Mouse (Mus musculus) CH12.LX (cell line): ENCODE results near the gene Pml. TPM values are rescaled to one million over a fixed set of nuclear protein-coding genes. Genes with fewer than 3 reads are reported as not detected.
A peak's percentile ranks its signal among the peaks of the same experiment; 100 is the strongest.

Source experiments
- DNase-seq: peaks from one replicate; pipeline ENCODE4 v3.0.0-alpha.2; 2013; ENCODE audit errors: extremely low read depth
- H3K27ac ChIP-seq: 2 replicates; pipeline ENCODE4 v1.5.1; 2012; ENCODE audit warnings: low read depth, mild to moderate bottlenecking, control low read depth, moderate library complexity; ENCODE audit not compliant: insufficient read depth
- H3K27me3 ChIP-seq: replicated peaks from 2 replicates; pipeline ENCODE3; 2012; ENCODE audit warnings: inconsistent platforms
- H3K36me3 ChIP-seq, 2 experiments: replicated peaks in 1 of 2; 2 replicates each; pipeline versions ENCODE3 to v1.6.1; 2012; ENCODE audit warnings: inconsistent platforms in 1 of 2, low read length in 1 of 2, mild to moderate bottlenecking in 1 of 2, mixed read lengths in 1 of 2, moderate library complexity in 1 of 2; ENCODE audit not compliant: control insufficient read depth in 1 of 2, insufficient read depth in 1 of 2
- H3K4me1 ChIP-seq, 2 experiments: 2 replicates each; pipeline ENCODE4 v1.6.1; 2012; ENCODE audit warnings: inconsistent platforms in 1 of 2, moderate library complexity in 1 of 2; ENCODE audit not compliant: insufficient read depth in 2 of 2, control insufficient read depth in 1 of 2
- H3K4me2 ChIP-seq: 2 replicates; pipeline ENCODE4 v1.6.1; 2012; ENCODE audit warnings: low read depth, mild to moderate bottlenecking, control low read depth; ENCODE audit not compliant: poor library complexity, insufficient read depth, severe bottlenecking
- H3K4me3 ChIP-seq, 3 experiments: fragments of 150-350 bp in 1 of 3; sonication (generic) in 1 of 3; replicated peaks in 1 of 3; 2 replicates each; pipeline versions ENCODE3 to v1.5.1; 2011 to 2012; ENCODE audit warnings: low read depth in 2 of 3, low read length in 2 of 3, mild to moderate bottlenecking in 2 of 3, moderate library complexity in 2 of 3, control low read depth in 1 of 3, improper control_type of control experiment in 1 of 3, inconsistent platforms in 1 of 3, mixed read lengths in 1 of 3; ENCODE audit not compliant: poor library complexity in 1 of 3
- H3K79me2 ChIP-seq: replicated peaks from 2 replicates; pipeline ENCODE4 v1.6.1; 2012; ENCODE audit warnings: mild to moderate bottlenecking, moderate library complexity; ENCODE audit not compliant: control insufficient read depth, poor library complexity, insufficient read depth, severe bottlenecking; ENCODE audit errors: extremely low read depth
- H3K9ac ChIP-seq: 2 replicates; pipeline ENCODE4 v1.6.1; 2012; ENCODE audit warnings: low read depth, mild to moderate bottlenecking, control low read depth, moderate library complexity; ENCODE audit not compliant: insufficient read depth
- H3K9me3 ChIP-seq: replicated peaks from 2 replicates; pipeline ENCODE3; 2012; ENCODE audit warnings: low read length, inconsistent platforms, mixed read lengths
- BHLHE40 ChIP-seq: IDR thresholded peaks from 2 replicates; pipeline ENCODE4 v1.6.1; 2011; ENCODE audit warnings: mild to moderate bottlenecking, low read depth, low read length, improper control_type of control experiment
- CTCF ChIP-seq, 2 experiments: IDR thresholded peaks in 1 of 2; conservative IDR thresholded peaks in 1 of 2; 2 replicates each; pipeline ENCODE4 v1.5.1; 2011 to 2012; ENCODE audit warnings: low read depth in 2 of 2, low read length in 2 of 2, improper control_type of control experiment in 1 of 2, inconsistent platforms in 1 of 2, mild to moderate bottlenecking in 1 of 2, moderate library complexity in 1 of 2
- E2F4 ChIP-seq: IDR thresholded peaks from 2 replicates; pipeline ENCODE4 v1.6.1; 2011; ENCODE audit warnings: low read depth, low read length, improper control_type of control experiment; ENCODE audit not compliant: insufficient replicate concordance
- EP300 ChIP-seq: IDR thresholded peaks from 2 replicates; pipeline ENCODE4 v1.6.1; 2011; ENCODE audit warnings: low read length, improper control_type of control experiment
- ETS1 ChIP-seq: conservative IDR thresholded peaks from 2 replicates; pipeline ENCODE4 v1.6.1; 2012; ENCODE audit warnings: low read depth, mild to moderate bottlenecking, inconsistent platforms, low read length, improper control_type of control experiment, moderate library complexity
- GABPA ChIP-seq: IDR thresholded peaks from 2 replicates; pipeline ENCODE4 v1.6.1; 2012; ENCODE audit warnings: low read depth, low read length, improper control_type of control experiment, inconsistent platforms; ENCODE audit not compliant: insufficient replicate concordance
- HCFC1 ChIP-seq: IDR thresholded peaks from 2 replicates; pipeline ENCODE4 v1.6.1; 2012; ENCODE audit warnings: low read depth, mild to moderate bottlenecking, inconsistent platforms, low read length, improper control_type of control experiment
- IRF4 ChIP-seq: IDR thresholded peaks from 2 replicates; pipeline ENCODE4 v1.6.1; 2014; ENCODE audit warnings: low read depth, mild to moderate bottlenecking, inconsistent platforms, low read length, improper control_type of control experiment
- JUND ChIP-seq: conservative IDR thresholded peaks from 2 replicates; pipeline ENCODE4 v1.6.1; 2011; ENCODE audit warnings: low read depth, low read length, improper control_type of control experiment
- MAFK ChIP-seq: IDR thresholded peaks from 2 replicates; pipeline ENCODE4 v1.6.1; 2011; ENCODE audit warnings: low read length, improper control_type of control experiment; ENCODE audit not compliant: insufficient replicate concordance
- MEF2A ChIP-seq: IDR thresholded peaks from 2 replicates; pipeline ENCODE4 v1.6.1; 2014; ENCODE audit warnings: low read depth, mild to moderate bottlenecking, inconsistent platforms, low read length, improper control_type of control experiment, borderline replicate concordance
- PAX5 ChIP-seq: IDR thresholded peaks from 2 replicates; pipeline ENCODE4 v1.6.1; 2012; ENCODE audit warnings: low read length, inconsistent platforms, mixed read lengths
- POLR2AphosphoS2 ChIP-seq: IDR thresholded peaks from 2 replicates; pipeline ENCODE4 v1.6.1; 2011; ENCODE audit warnings: low read depth, low read length, improper control_type of control experiment
- RAD21 ChIP-seq: IDR thresholded peaks from 2 replicates; pipeline ENCODE4 v1.6.1; 2011; ENCODE audit warnings: low read depth, mild to moderate bottlenecking, low read length, improper control_type of control experiment, moderate library complexity
- SIN3A ChIP-seq: IDR thresholded peaks from 2 replicates; pipeline ENCODE4 v1.6.1; 2012; ENCODE audit warnings: low read length, improper control_type of control experiment, inconsistent platforms
- TBP ChIP-seq: conservative IDR thresholded peaks from 2 replicates; pipeline ENCODE4 v1.6.1; 2011; ENCODE audit warnings: low read depth, low read length, improper control_type of control experiment
- TCF12 ChIP-seq: IDR thresholded peaks from 2 replicates; pipeline ENCODE4 v1.6.1; 2014; ENCODE audit warnings: low read depth, mild to moderate bottlenecking, inconsistent platforms, low read length, improper control_type of control experiment
- UBTF ChIP-seq: IDR thresholded peaks from 2 replicates; pipeline ENCODE4 v1.6.1; 2012; ENCODE audit warnings: low read depth, mild to moderate bottlenecking, inconsistent platforms, low read length, improper control_type of control experiment, moderate library complexity
- ZC3H11A ChIP-seq: IDR thresholded peaks from 2 replicates; pipeline ENCODE4 v1.6.1; 2012; ENCODE audit warnings: low read depth, mild to moderate bottlenecking, inconsistent platforms, low read length, improper control_type of control experiment
- ZNF384 ChIP-seq: IDR thresholded peaks from 2 replicates; pipeline ENCODE4 v1.6.1; 2012; ENCODE audit warnings: low read depth, low read length, improper control_type of control experiment, inconsistent platforms
- dilution Hi-C: fragments of 300-500 bp; cut with MboI; formaldehyde crosslinking; loops from 2 replicates; pipeline ENCODE4 v1.14.3; 2020; ENCODE audit warnings: low sequenced_read_pairs; ENCODE audit not compliant: extremely low pct_unique_long_range_greater_than_20kb, extremely low pct_ligation_motif_present
- in situ Hi-C: fragments of 300-500 bp; cut with MboI; formaldehyde crosslinking; loops from 3 replicates; pipeline ENCODE4 v1.14.3; 2019; ENCODE audit warnings: low sequenced_read_pairs, low pct_ligation_motif_present, low pct_unique_long_range_greater_than_20kb, mixed read lengths
- polyA plus RNA-seq: library from polyadenylated mRNA; unstranded; fragments of >175 nt; gene quantifications from 2 replicates; pipeline ENCODE4 v1.2.1, GENCODE M21; 2012; ENCODE audit warnings: low read depth; ENCODE audit not compliant: insufficient read length
- total RNA-seq, 2 experiments: library from RNA; depleted of rRNA; stranded (reverse); fragments of 300-350 nt in 1 of 2; fragments of >200 nt in 1 of 2; gene quantifications; 2 replicates each; pipeline ENCODE4 v1.2.3; 2012 to 2014

Gene Pml
- total and polyA plus RNA-seq, 3 experiments = 8.3 to 56.9 (median 21.2) TPM

DNA sequence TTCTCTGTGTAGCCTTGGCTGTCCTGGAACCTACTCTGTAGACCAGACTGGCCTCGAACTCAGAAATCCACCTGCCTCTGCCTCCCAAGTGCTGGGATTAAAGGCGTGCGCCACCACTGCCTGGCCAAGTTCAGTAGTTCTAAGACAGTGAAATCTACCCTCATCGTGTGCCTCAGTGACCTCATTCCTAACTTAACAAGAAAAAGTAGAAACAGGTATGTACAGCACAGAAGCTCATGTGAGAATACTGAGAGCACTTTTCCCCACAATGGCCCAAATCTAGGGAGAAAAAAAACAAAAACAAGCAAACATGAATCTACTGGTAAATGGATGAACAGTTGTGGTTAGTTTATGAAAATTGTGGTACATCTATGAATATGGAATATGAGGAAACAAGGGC, 28.7 kb upstream of the Pml start:
- TF ChIP-seq BHLHE40 (no peak), POLR2AphosphoS2 (no peak), HCFC1 (no peak), CTCF (conservative IDR thresholded peaks at IDR 0.05 in 1 of 2, IDR thresholded peaks at IDR 0.05 in 1 of 2; ENCODE audit: low read depth in 2 of 2, low read length in 2 of 2) (no peak), JUND (no peak), RAD21 (no peak)
- Histone ChIP-seq H3K9ac (no peak overlapping the region), H3K4me2 (no peak overlapping the region), H3K27me3 (no peaks in the 10 kb centered on the region), H3K9me3 (no peaks in the 10 kb centered on the region), H3K27ac (no peak overlapping the region; the same call in 1 of the 2 replicates), H3K36me3 (no peaks in the 10 kb centered on the region), H3K4me3 (no peak overlapping the region), H3K4me1 (peaks cover 24 to 65% of the 10 kb centered on the region in 2 experiments), H3K79me2 (no peaks in the 10 kb centered on the region)
- dilution Hi-C loops (no loop called here), in situ Hi-C loops (no loop called here)
- no peak for DNase-seq

DNA sequence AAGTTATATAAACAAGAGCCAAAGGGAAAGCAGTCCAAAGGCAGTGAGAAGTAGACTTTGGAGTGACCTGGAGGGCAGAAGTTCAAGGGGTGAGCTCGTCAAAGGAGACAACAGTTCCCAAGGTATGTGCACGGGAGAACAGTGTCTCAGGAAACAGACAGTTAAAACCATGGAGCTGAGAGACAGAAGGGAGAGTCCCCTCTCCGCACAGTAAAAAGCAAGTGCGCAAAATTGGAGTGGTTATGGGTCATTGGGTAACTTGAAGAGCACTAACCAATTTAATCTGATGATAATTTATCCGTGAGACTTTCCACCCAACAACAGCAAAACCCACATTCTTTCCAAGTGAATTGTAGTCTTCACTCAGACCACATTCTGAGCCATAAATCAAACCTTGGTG, 26.8 kb upstream of the Pml start:
- DNase-seq = peak; percentile 51
- peaks cover 26 to 85% of the 10 kb centered on the region in 2 experiments for H3K4me1 ChIP-seq
- TF ChIP-seq BHLHE40 = peak; percentile 77
- TF ChIP-seq PAX5 = no peak
- no peak for TF ChIP-seq UBTF
- no peak for TF ChIP-seq MEF2A
- peak; percentile 53 for TF ChIP-seq ETS1
- TF ChIP-seq HCFC1 = no peak
- no peak for TF ChIP-seq ZNF384
- TF ChIP-seq JUND = no peak
- no peak for TF ChIP-seq ZC3H11A
- TF ChIP-seq TBP = no peak
- no peak for TF ChIP-seq GABPA
- TF ChIP-seq EP300 = no peak
- TF ChIP-seq E2F4 = no peak
- TF ChIP-seq SIN3A = 0 out of 2 replicates have a peak, but pooled peaks have one; percentile 42
- no peak; the same call in 1 of the 2 replicates for TF ChIP-seq IRF4
- TF ChIP-seq MAFK = no peak
- no peak for TF ChIP-seq TCF12
- no peaks in the 10 kb centered on the region for H3K36me3 ChIP-seq
- H3K27me3 ChIP-seq = no peaks in the 10 kb centered on the region
- peak overlapping the region; percentile 46 for H3K9ac ChIP-seq
- in situ Hi-C loops = no loop called here
- H3K4me3 ChIP-seq = peak overlapping the region; percentile 36 to 53 (median 37)
- dilution Hi-C loops = no loop called here
- H3K9me3 ChIP-seq = no peaks in the 10 kb centered on the region
- no peaks in the 10 kb centered on the region for H3K79me2 ChIP-seq
- H3K4me2 ChIP-seq = peak overlapping the region; percentile 54
- peak overlapping the region; percentile 99 for H3K27ac ChIP-seq
